Mouse (Mus musculus): ENCODE results near the gene Fbrs. TPM values are rescaled to one million over a fixed set of nuclear protein-coding genes. Genes with fewer than 3 reads are reported as not detected.

Fbrs gene
- total RNA-seq, 1 experiment = 11.1 TPM

DNA sequence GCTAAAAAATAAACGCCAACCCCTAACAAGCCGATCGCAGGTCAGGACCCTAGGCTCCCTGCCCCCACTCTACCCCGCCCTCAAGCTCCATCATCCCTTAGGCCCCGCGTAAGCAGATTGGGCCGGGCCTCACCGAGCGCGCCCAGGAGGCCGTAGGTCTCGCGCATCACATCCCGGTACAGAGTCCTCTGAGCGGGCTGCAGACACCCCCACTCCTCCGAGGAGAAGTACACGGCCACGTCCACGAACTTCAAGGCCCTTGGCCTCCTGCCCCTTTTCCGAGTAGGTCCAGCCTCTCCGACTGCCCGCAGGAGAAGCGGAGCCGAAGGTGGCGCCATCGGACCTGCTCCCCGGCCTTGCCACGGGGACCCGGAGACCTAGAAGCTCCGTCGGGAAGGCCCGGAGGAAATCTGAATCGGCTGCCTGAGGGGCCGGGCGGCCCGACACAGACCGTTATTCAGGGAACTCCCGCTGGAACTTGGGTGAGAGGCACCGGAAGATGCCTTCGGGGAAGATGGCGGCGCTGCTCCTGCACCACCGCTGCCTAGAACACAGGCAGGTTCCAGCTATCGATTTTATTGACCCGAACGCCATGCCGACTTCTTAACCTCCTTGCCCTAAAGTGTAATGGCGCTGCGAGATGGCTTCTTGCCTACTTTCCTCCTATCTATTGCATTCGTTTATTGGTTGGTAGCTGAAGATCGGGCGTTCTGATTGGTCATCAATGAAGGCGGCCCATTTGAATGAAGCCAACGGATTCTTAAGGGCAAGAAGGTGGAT lies 30.3 kb upstream of the Fbrs start, which contains the start of gene Zfp689:
TSS of gene Zfp689 (minus strand) at position 638 of the 780 bp plus-strand sequence.
- Histone ChIP-seq H3K9ac (ENCODE audit: insufficient read depth, low read depth, low read length, poor library complexity, severe bottlenecking) (peak within 1 kb of the TSS; percentile 94), H3K4me3 (ENCODE audit: insufficient read depth in 1 of 2, low read depth in 1 of 2, low read length in 2 of 2, poor library complexity in 1 of 2, severe bottlenecking in 1 of 2) (peak within 1 kb of the TSS; percentile 95), H3K4me1 (ENCODE audit: control insufficient read depth in 2 of 2, insufficient read depth in 2 of 2, low read length in 2 of 2, poor library complexity in 1 of 2) (no peaks in the 10 kb centered on the region; a peak in 1 of 4 replicates), H3K36me3 (ENCODE audit: control insufficient read depth, insufficient read depth, low read length, poor library complexity, severe bottlenecking) (peaks cover 13% of the 10 kb centered on the region; the same call in 1 of the 2 replicates), H3K9me3 (ENCODE audit: control insufficient read depth, insufficient read depth, low read depth, low read length) (no peaks in the 10 kb centered on the region), H3K27ac (ENCODE audit: insufficient read depth, low read depth, low read length, poor library complexity, severe bottlenecking) (peak within 1 kb of the TSS; percentile 83)
- in situ Hi-C loops (cut with MboI; ENCODE audit: low sequenced_read_pairs in 2 of 2, unreplicated experiment in 2 of 2) = no loop called here
- TF ChIP-seq CHD2 (IDR thresholded peaks at IDR 0.05; ENCODE audit: low read depth, low read length) (peak; percentile 99), HCFC1 (IDR thresholded peaks at IDR 0.05; ENCODE audit: borderline replicate concordance, insufficient read depth, low read length) (peak; percentile 96), ZNF384 (IDR thresholded peaks at IDR 0.05; ENCODE audit: low read depth, low read length) (no peak), MAFK (IDR thresholded peaks at IDR 0.05; ENCODE audit: insufficient read depth, low read depth, low read length) (no peak), ZC3H11A (IDR thresholded peaks at IDR 0.05; ENCODE audit: borderline replicate concordance, low read depth, low read length) (no peak)
- peak; percentile 97 for DNase-seq (ENCODE audit: low read depth, low spot score)

DNA sequence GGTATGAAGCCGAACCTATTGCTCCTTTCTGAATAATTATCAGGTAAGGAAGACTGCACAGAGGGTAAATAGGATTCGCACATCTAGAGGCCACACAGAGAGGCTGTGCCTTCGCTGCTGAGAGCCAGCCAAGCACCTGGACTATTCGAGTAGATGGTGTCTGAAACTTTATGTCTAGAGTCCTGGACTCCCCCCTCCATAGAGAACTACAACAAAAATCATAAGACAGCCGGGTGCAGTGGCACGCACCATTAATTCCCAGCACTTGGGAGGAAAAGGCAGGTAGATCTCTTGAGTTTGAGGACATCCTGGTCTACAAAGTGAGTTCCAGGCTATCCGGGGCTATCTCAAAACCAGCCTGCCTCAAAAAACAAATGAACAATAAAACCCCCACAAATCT lies 29.0 kb upstream of the Fbrs start:
- in situ Hi-C loops (cut with MboI; ENCODE audit: low sequenced_read_pairs in 2 of 2, unreplicated experiment in 2 of 2) = no loop called here
- no peaks in the 10 kb centered on the region for H3K9me3 ChIP-seq (ENCODE audit: control insufficient read depth, insufficient read depth, low read depth, low read length)
- H3K4me3 ChIP-seq (ENCODE audit: insufficient read depth in 1 of 2, low read depth in 1 of 2, low read length in 2 of 2, poor library complexity in 1 of 2, severe bottlenecking in 1 of 2) = peak overlapping the region; percentile 95
- H3K36me3 ChIP-seq (ENCODE audit: control insufficient read depth, insufficient read depth, low read length, poor library complexity, severe bottlenecking) = peaks cover 9% of the 10 kb centered on the region; the same call in 1 of the 2 replicates
- no peak for DNase-seq (ENCODE audit: low read depth, low spot score)
- H3K9ac ChIP-seq (ENCODE audit: insufficient read depth, low read depth, low read length, poor library complexity, severe bottlenecking) = peak overlapping the region; percentile 62; the same call in 1 of the 2 replicates
- TF ChIP-seq HCFC1 (IDR thresholded peaks at IDR 0.05; ENCODE audit: borderline replicate concordance, insufficient read depth, low read length) = no peak
- no peak for TF ChIP-seq ZC3H11A (IDR thresholded peaks at IDR 0.05; ENCODE audit: borderline replicate concordance, low read depth, low read length)
- no peak for TF ChIP-seq CHD2 (IDR thresholded peaks at IDR 0.05; ENCODE audit: low read depth, low read length)
- TF ChIP-seq MAFK (IDR thresholded peaks at IDR 0.05; ENCODE audit: insufficient read depth, low read depth, low read length) = no peak
- TF ChIP-seq ZNF384 (IDR thresholded peaks at IDR 0.05; ENCODE audit: low read depth, low read length) = no peak
- H3K27ac ChIP-seq (ENCODE audit: insufficient read depth, low read depth, low read length, poor library complexity, severe bottlenecking) = peak overlapping the region; percentile 52; the same call in 1 of the 2 replicates
- H3K4me1 ChIP-seq (ENCODE audit: control insufficient read depth in 2 of 2, insufficient read depth in 2 of 2, low read length in 2 of 2, poor library complexity in 1 of 2) = no peaks in the 10 kb centered on the region; a peak in 1 of 4 replicates

DNA sequence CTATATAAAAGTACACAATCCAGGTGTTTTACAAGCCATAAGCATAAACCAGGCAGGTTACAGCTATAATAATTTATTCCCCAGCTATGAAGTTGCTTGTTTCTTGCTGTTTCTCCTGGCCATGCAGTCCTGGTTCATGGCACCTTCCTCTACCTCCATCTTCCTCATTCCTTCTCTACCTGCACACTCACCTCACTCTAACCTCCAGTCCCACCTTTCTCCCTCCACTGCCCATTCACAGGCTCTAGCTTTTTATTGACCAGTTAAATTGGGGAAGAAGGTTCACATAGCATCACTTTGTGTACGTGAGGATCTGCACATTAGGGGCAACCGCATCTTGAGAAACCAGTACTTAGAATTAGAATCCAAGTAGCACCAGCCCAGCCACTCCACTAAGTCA lies 25.9 kb upstream of the Fbrs start:
- H3K9me3 ChIP-seq (ENCODE audit: control insufficient read depth, insufficient read depth, low read depth, low read length) = no peaks in the 10 kb centered on the region
- in situ Hi-C loops (cut with MboI; ENCODE audit: low sequenced_read_pairs in 2 of 2, unreplicated experiment in 2 of 2) = no loop called here
- H3K4me1 ChIP-seq (ENCODE audit: control insufficient read depth in 2 of 2, insufficient read depth in 2 of 2, low read length in 2 of 2, poor library complexity in 1 of 2) = no peaks in the 10 kb centered on the region; a peak in 1 of 4 replicates
- DNase-seq (ENCODE audit: low read depth, low spot score) = no peak
- no peak overlapping the region for H3K27ac ChIP-seq (ENCODE audit: insufficient read depth, low read depth, low read length, poor library complexity, severe bottlenecking)
- TF ChIP-seq CHD2 (IDR thresholded peaks at IDR 0.05; ENCODE audit: low read depth, low read length) (no peak), ZC3H11A (IDR thresholded peaks at IDR 0.05; ENCODE audit: borderline replicate concordance, low read depth, low read length) (no peak), HCFC1 (IDR thresholded peaks at IDR 0.05; ENCODE audit: borderline replicate concordance, insufficient read depth, low read length) (no peak), ZNF384 (IDR thresholded peaks at IDR 0.05; ENCODE audit: low read depth, low read length) (no peak), MAFK (IDR thresholded peaks at IDR 0.05; ENCODE audit: insufficient read depth, low read depth, low read length) (no peak)
- H3K4me3 ChIP-seq (ENCODE audit: insufficient read depth in 1 of 2, low read depth in 1 of 2, low read length in 2 of 2, poor library complexity in 1 of 2, severe bottlenecking in 1 of 2) = no peak overlapping the region
- no peak overlapping the region for H3K9ac ChIP-seq (ENCODE audit: insufficient read depth, low read depth, low read length, poor library complexity, severe bottlenecking)
- H3K36me3 ChIP-seq (ENCODE audit: control insufficient read depth, insufficient read depth, low read length, poor library complexity, severe bottlenecking) = peaks cover 15% of the 10 kb centered on the region

DNA sequence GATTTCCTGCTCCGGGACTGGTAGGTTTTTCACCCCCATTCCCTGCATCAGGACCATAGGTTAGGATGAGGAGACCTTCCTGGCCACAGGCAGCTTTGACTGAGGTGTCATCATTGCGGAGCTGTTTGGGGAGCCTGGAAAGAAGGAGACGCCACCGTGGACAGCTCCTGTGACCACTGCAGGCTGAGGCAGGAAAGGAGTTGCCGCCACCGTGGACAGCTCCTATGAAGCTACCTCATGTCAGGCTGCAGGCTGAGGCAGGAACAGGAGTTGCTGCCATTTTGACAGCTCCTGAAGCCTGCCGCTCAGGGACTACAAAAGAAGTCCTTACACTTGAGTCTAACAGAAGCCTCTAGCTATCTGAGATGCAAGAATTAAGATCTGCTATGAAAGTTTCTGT lies 24.1 kb upstream of the Fbrs start:
- TF ChIP-seq HCFC1 (IDR thresholded peaks at IDR 0.05; ENCODE audit: borderline replicate concordance, insufficient read depth, low read length) (no peak), ZNF384 (IDR thresholded peaks at IDR 0.05; ENCODE audit: low read depth, low read length) (no peak), CHD2 (IDR thresholded peaks at IDR 0.05; ENCODE audit: low read depth, low read length) (no peak), ZC3H11A (IDR thresholded peaks at IDR 0.05; ENCODE audit: borderline replicate concordance, low read depth, low read length) (no peak)
- Histone ChIP-seq H3K4me3 (ENCODE audit: insufficient read depth in 1 of 2, low read depth in 1 of 2, low read length in 2 of 2, poor library complexity in 1 of 2, severe bottlenecking in 1 of 2) (no peak overlapping the region), H3K9ac (ENCODE audit: insufficient read depth, low read depth, low read length, poor library complexity, severe bottlenecking) (no peak overlapping the region), H3K36me3 (ENCODE audit: control insufficient read depth, insufficient read depth, low read length, poor library complexity, severe bottlenecking) (peaks cover 21% of the 10 kb centered on the region), H3K9me3 (ENCODE audit: control insufficient read depth, insufficient read depth, low read depth, low read length) (no peaks in the 10 kb centered on the region; the same call in 1 of the 2 replicates), H3K27ac (ENCODE audit: insufficient read depth, low read depth, low read length, poor library complexity, severe bottlenecking) (no peak overlapping the region), H3K4me1 (ENCODE audit: control insufficient read depth in 2 of 2, insufficient read depth in 2 of 2, low read length in 2 of 2, poor library complexity in 1 of 2) (no peaks in the 10 kb centered on the region; a peak in 1 of 4 replicates)
- in situ Hi-C loops (cut with MboI; ENCODE audit: low sequenced_read_pairs in 2 of 2, unreplicated experiment in 2 of 2) = no loop called here
- DNase-seq (ENCODE audit: low read depth, low spot score) = no peak
